Mouse (Mus musculus): ENCODE measurements around the gene Slc29a2.

Gene Slc29a2

GRCm38 (mm10) chr19:5023621-5024479, at the start of gene Slc29a2:
Gene Slc29a2, plus strand, starts transcription at chr19:5023860.
- Histone ChIP-seq H3K36me3 (ENCODE audit: insufficient read depth, low read length) (peaks cover 36% of the 10 kb centered on the region), H3K9me3 (ENCODE audit: low read length) (no peaks in the 10 kb centered on the region), H3K4me1 (replicated peaks; ENCODE audit: low read depth, low read length) (peaks cover 33% of the 10 kb centered on the region), H3K27me3 (ENCODE audit: insufficient read depth, low read length) (no peaks in the 10 kb centered on the region; the same call in 1 of the 2 replicates), H3K4me3 (replicated peaks; ENCODE audit: low read length) (peak within 1 kb of the TSS; percentile 85)
- no peak; the same call in 1 of the 2 replicates for TF ChIP-seq POU5F1 (IDR thresholded peaks at IDR 0.05; ENCODE audit: borderline replicate concordance, low read length)
- TF ChIP-seq NANOG (IDR thresholded peaks at IDR 0.05; ENCODE audit: borderline replicate concordance, low read length), result no peak
- no peak for TF ChIP-seq CTCF (conservative IDR thresholded peaks at IDR 0.05; ENCODE audit: low read length)

- no peak overlapping the region for H3K4me3 ChIP-seq (replicated peaks; ENCODE audit: low read length)
- TF ChIP-seq CTCF (conservative IDR thresholded peaks at IDR 0.05; ENCODE audit: low read length) (peak; percentile 92), POU5F1 (IDR thresholded peaks at IDR 0.05; ENCODE audit: borderline replicate concordance, low read length) (no peak), NANOG (IDR thresholded peaks at IDR 0.05; ENCODE audit: borderline replicate concordance, low read length) (no peak)
- H3K4me1 ChIP-seq (replicated peaks; ENCODE audit: low read depth, low read length), result peaks cover 30% of the 10 kb centered on the region
- no peaks in the 10 kb centered on the region for H3K36me3 ChIP-seq (ENCODE audit: insufficient read depth, low read length)
- H3K27me3 ChIP-seq (ENCODE audit: insufficient read depth, low read length), result peaks cover 42% of the 10 kb centered on the region
- no peaks in the 10 kb centered on the region for H3K9me3 ChIP-seq (ENCODE audit: low read length)
These were observed 41.9 kb upstream of the Slc29a2 start for GRCm38 (mm10) chr19:4981767-4982166.

GRCm38 (mm10) chr19:4989013-4989412, 34.6 kb upstream of the Slc29a2 start:
- no peak for TF ChIP-seq NANOG (IDR thresholded peaks at IDR 0.05; ENCODE audit: borderline replicate concordance, low read length)
- TF ChIP-seq POU5F1 (IDR thresholded peaks at IDR 0.05; ENCODE audit: borderline replicate concordance, low read length), result no peak
- no peak for TF ChIP-seq CTCF (conservative IDR thresholded peaks at IDR 0.05; ENCODE audit: low read length)
- peaks cover 98% of the 10 kb centered on the region for H3K27me3 ChIP-seq (ENCODE audit: insufficient read depth, low read length)
- H3K36me3 ChIP-seq (ENCODE audit: insufficient read depth, low read length), result no peaks in the 10 kb centered on the region
- peak overlapping the region; percentile 77; the same call in 1 of the 2 replicates for H3K4me3 ChIP-seq (replicated peaks; ENCODE audit: low read length)
- H3K4me1 ChIP-seq (replicated peaks; ENCODE audit: low read depth, low read length), result peaks cover 48% of the 10 kb centered on the region
- H3K9me3 ChIP-seq (ENCODE audit: low read length), result no peaks in the 10 kb centered on the region

- no peaks in the 10 kb centered on the region for H3K36me3 ChIP-seq (ENCODE audit: insufficient read depth, low read length)
- H3K4me1 ChIP-seq (replicated peaks; ENCODE audit: low read depth, low read length), result peaks cover 42% of the 10 kb centered on the region
- TF ChIP-seq POU5F1 (IDR thresholded peaks at IDR 0.05; ENCODE audit: borderline replicate concordance, low read length) (no peak), CTCF (conservative IDR thresholded peaks at IDR 0.05; ENCODE audit: low read length) (no peak), NANOG (IDR thresholded peaks at IDR 0.05; ENCODE audit: borderline replicate concordance, low read length) (no peak)
- H3K4me3 ChIP-seq (replicated peaks; ENCODE audit: low read length), result peak overlapping the region; percentile 77
- H3K27me3 ChIP-seq (ENCODE audit: insufficient read depth, low read length), result peaks cover 98% of the 10 kb centered on the region
- no peaks in the 10 kb centered on the region for H3K9me3 ChIP-seq (ENCODE audit: low read length)
These were observed 34.0 kb upstream of the Slc29a2 start for GRCm38 (mm10) chr19:4989434-4990255.

GRCm38 (mm10) chr19:4990256-4990625, 33.4 kb upstream of the Slc29a2 start, which contains the start of gene Npas4:
Gene Npas4, minus strand, starts transcription at chr19:4990316.
- Histone ChIP-seq H3K27me3 (ENCODE audit: insufficient read depth, low read length) (peaks cover 98% of the 10 kb centered on the region), H3K4me1 (replicated peaks; ENCODE audit: low read depth, low read length) (peaks cover 38% of the 10 kb centered on the region), H3K4me3 (replicated peaks; ENCODE audit: low read length) (peak within 1 kb of the TSS; percentile 77), H3K36me3 (ENCODE audit: insufficient read depth, low read length) (no peaks in the 10 kb centered on the region), H3K9me3 (ENCODE audit: low read length) (no peaks in the 10 kb centered on the region)
- TF ChIP-seq CTCF (conservative IDR thresholded peaks at IDR 0.05; ENCODE audit: low read length) (no peak), NANOG (IDR thresholded peaks at IDR 0.05; ENCODE audit: borderline replicate concordance, low read length) (no peak), POU5F1 (IDR thresholded peaks at IDR 0.05; ENCODE audit: borderline replicate concordance, low read length) (no peak)

GRCm38 (mm10) chr19:4990716-4991115, 32.9 kb upstream of the Slc29a2 start:
- peaks cover 98% of the 10 kb centered on the region for H3K27me3 ChIP-seq (ENCODE audit: insufficient read depth, low read length)
- TF ChIP-seq POU5F1 (IDR thresholded peaks at IDR 0.05; ENCODE audit: borderline replicate concordance, low read length) (no peak), CTCF (conservative IDR thresholded peaks at IDR 0.05; ENCODE audit: low read length) (no peak), NANOG (IDR thresholded peaks at IDR 0.05; ENCODE audit: borderline replicate concordance, low read length) (no peak)
- H3K36me3 ChIP-seq (ENCODE audit: insufficient read depth, low read length), result no peaks in the 10 kb centered on the region
- peaks cover 38% of the 10 kb centered on the region for H3K4me1 ChIP-seq (replicated peaks; ENCODE audit: low read depth, low read length)
- no peaks in the 10 kb centered on the region for H3K9me3 ChIP-seq (ENCODE audit: low read length)
- H3K4me3 ChIP-seq (replicated peaks; ENCODE audit: low read length), result peak overlapping the region; percentile 77

GRCm38 (mm10) chr19:4992371-4992770, 31.3 kb upstream of the Slc29a2 start:
- no peaks in the 10 kb centered on the region for H3K9me3 ChIP-seq (ENCODE audit: low read length)
- no peak overlapping the region for H3K4me3 ChIP-seq (replicated peaks; ENCODE audit: low read length)
- peaks cover 95% of the 10 kb centered on the region for H3K27me3 ChIP-seq (ENCODE audit: insufficient read depth, low read length)
- H3K4me1 ChIP-seq (replicated peaks; ENCODE audit: low read depth, low read length), result peaks cover 40% of the 10 kb centered on the region
- TF ChIP-seq POU5F1 (IDR thresholded peaks at IDR 0.05; ENCODE audit: borderline replicate concordance, low read length), result no peak
- no peak for TF ChIP-seq CTCF (conservative IDR thresholded peaks at IDR 0.05; ENCODE audit: low read length)
- TF ChIP-seq NANOG (IDR thresholded peaks at IDR 0.05; ENCODE audit: borderline replicate concordance, low read length), result no peak
- H3K36me3 ChIP-seq (ENCODE audit: insufficient read depth, low read length), result no peaks in the 10 kb centered on the region

- TF ChIP-seq NANOG (IDR thresholded peaks at IDR 0.05; ENCODE audit: borderline replicate concordance, low read length) (no peak), CTCF (conservative IDR thresholded peaks at IDR 0.05; ENCODE audit: low read length) (no peak), POU5F1 (IDR thresholded peaks at IDR 0.05; ENCODE audit: borderline replicate concordance, low read length) (no peak)
- H3K4me1 ChIP-seq (replicated peaks; ENCODE audit: low read depth, low read length), result peaks cover 44% of the 10 kb centered on the region
- no peak overlapping the region for H3K4me3 ChIP-seq (replicated peaks; ENCODE audit: low read length)
- no peaks in the 10 kb centered on the region for H3K9me3 ChIP-seq (ENCODE audit: low read length)
- no peaks in the 10 kb centered on the region for H3K36me3 ChIP-seq (ENCODE audit: insufficient read depth, low read length)
- H3K27me3 ChIP-seq (ENCODE audit: insufficient read depth, low read length), result peaks cover 95% of the 10 kb centered on the region
These were observed 30.8 kb upstream of the Slc29a2 start for GRCm38 (mm10) chr19:4992904-4993303.
